In the genomic region with DNA sequence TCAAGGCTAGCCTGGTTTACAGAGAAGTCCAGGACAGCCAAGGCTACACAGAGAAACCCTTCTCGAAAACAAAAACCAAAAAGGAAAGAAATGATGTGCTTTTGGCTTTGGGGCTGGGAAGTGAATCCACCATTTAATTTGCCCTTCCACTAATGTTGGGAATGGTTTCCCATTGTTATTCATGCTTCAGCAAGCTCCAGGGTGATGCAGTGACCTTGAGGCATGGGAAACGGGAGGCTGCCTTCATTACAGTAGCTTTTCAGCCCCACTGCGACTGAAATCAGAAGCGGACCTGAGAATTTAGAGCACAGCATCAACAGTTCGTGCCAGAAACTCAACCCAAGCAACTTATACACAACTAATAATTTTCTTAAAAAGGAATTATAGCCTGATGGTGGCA, we compare ENCODE assay signal across 12 mouse cellular contexts.
"Had no signal": no experiment of that assay in that cellular context is flagged by ENCODE, and none has a peak within 500 bp of the region (broad histone marks: within the 10 kb centered on the region; RNA-seq: fewer than 3 reads in every experiment).

No protein-coding gene starts in this region.

- DNase-seq: left cerebral cortex, postnatal 4 days; liver; liver, embryonic 13.5 days; liver, postnatal 0 days; lung, adult 18-20 months; lung, adult 2 months; lung, embryonic 14.5 days; lung, postnatal 10 days; lung, postnatal 14 days; lung, postnatal 36 days; lung, postnatal 4 days; midbrain, embryonic 14.5 days had no signal
